ENCODE assay signal across 8 mouse cellular contexts in genomic region chr4:152092751-152093293, GRCm38 (mm10). TPM values are rescaled to one million over a fixed set of nuclear protein-coding genes. Genes with fewer than 3 reads are reported as not detected.
A peak's percentile ranks its signal among the peaks of the same experiment; 100 is the strongest.
DNase-seq lines count a peak whose midpoint lies in the region; ATAC-seq and TF ChIP-seq lines count a peak whose summit lies in the region.

No protein-coding gene starts in this region.

- peak overlapping the region; percentile 44 for H3K9ac ChIP-seq in heart, embryonic 13.5 days
- H3K9ac ChIP-seq in liver, embryonic 12.5 days, result peak overlapping the region; percentile 74

- no peaks in the 10 kb centered on the region; the same call in 1 of the 2 replicates for H3K27me3 ChIP-seq in heart, embryonic 13.5 days (replicated peaks)
- H3K27me3 ChIP-seq in liver, embryonic 12.5 days (replicated peaks), result no peaks in the 10 kb centered on the region

- no peak overlapping the region for H3K4me3 ChIP-seq in heart, embryonic 13.5 days
- peak overlapping the region; percentile 40 for H3K4me3 ChIP-seq in liver, embryonic 12.5 days

- no peak for TF ChIP-seq CTCF in brain, embryonic 14.5 days (IDR thresholded peaks at IDR 0.05; ENCODE audit: borderline replicate concordance, extremely low read depth, insufficient read depth, insufficient read length)

- H3K27ac ChIP-seq in heart, embryonic 13.5 days (replicated peaks), result peak overlapping the region; percentile 39; the same call in 1 of the 2 replicates
- peak overlapping the region; percentile 95 for H3K27ac ChIP-seq in liver, embryonic 12.5 days

- H3K4me2 ChIP-seq in heart, embryonic 13.5 days, result no peak overlapping the region
- H3K4me2 ChIP-seq in liver, embryonic 12.5 days, result peak overlapping the region; percentile 74

- no peak for DNase-seq in heart, adult 9 months (ENCODE audit: low spot score in 2 of 2)
- DNase-seq in 3T3-L1 (ENCODE audit: low read depth, low spot score), result peak; percentile 60
- DNase-seq in brain, embryonic 14.5 days (ENCODE audit: low read depth), result peak; percentile 22
- no peak for DNase-seq in yolk sac, embryonic 10.5 days (ENCODE audit: low spot score)
- no peak for DNase-seq in cerebellum, postnatal 14 days
- no peak for DNase-seq in left cerebral cortex, postnatal 14 days (ENCODE audit: low spot score in 2 of 2)

- intact Hi-C loops in left cerebral cortex, postnatal 14 days (cut with DNase I), result no loop called here

- peaks cover 60% of the 10 kb centered on the region for H3K4me1 ChIP-seq in heart, embryonic 13.5 days
- H3K4me1 ChIP-seq in liver, embryonic 12.5 days, result peaks cover 96% of the 10 kb centered on the region

- peaks cover 3% of the 10 kb centered on the region; the same call in 1 of the 2 replicates for H3K36me3 ChIP-seq in heart, embryonic 13.5 days
- H3K36me3 ChIP-seq in liver, embryonic 12.5 days, result peaks cover 8% of the 10 kb centered on the region

- TF ChIP-seq POLR2A in brain, embryonic 14.5 days (IDR thresholded peaks at IDR 0.05; ENCODE audit: borderline replicate concordance, extremely low read depth, insufficient read depth, insufficient read length, poor library complexity, severe bottlenecking), result no peak

- WGBS in heart, embryonic 13.5 days, result 50% methylated on average over 8 of the region's 8 CpGs
- 25% methylated on average over 8 of the region's 8 CpGs for WGBS in liver, embryonic 12.5 days (ENCODE audit: insufficient replicate concordance)

- H3K9me3 ChIP-seq in heart, embryonic 13.5 days, result no peaks in the 10 kb centered on the region
- H3K9me3 ChIP-seq in liver, embryonic 12.5 days (replicated peaks), result no peaks in the 10 kb centered on the region

- no peak for ATAC-seq in heart, embryonic 13.5 days (ENCODE audit: extremely low read depth, insufficient number of reproducible peaks, low FRiP score, low TSS enrichment)
- ATAC-seq in liver, embryonic 12.5 days, result peak; percentile 96

RNA-seq across cellular contexts. Expression of gene Plekhg5, which starts 20.5 kb away (rescaled TPM):
- polyA plus RNA-seq in heart, embryonic 13.5 days (2015; fragmentation: Nextera tagmentation; extraction: Ambion mirVana), result 11.6 and 12.7 TPM in 2 replicates
- polyA plus RNA-seq in brain, embryonic 14.5 days (2012; rRNA removed), result 14.0 and 18.6 TPM in 2 replicates
- polyA plus RNA-seq in liver, embryonic 12.5 days (2016; fragmentation: Nextera tagmentation; extraction: Ambion mirVana), result 7.7 and 8.4 TPM in 2 replicates
- total RNA-seq in left cerebral cortex, postnatal 14 days (2021), result 10 to 100 TPM; 74.0 to 84.0 TPM

RNA-seq across cellular contexts. Expression of gene Tnfrsf25, which starts 22.9 kb away (rescaled TPM):
- polyA plus RNA-seq in heart, embryonic 13.5 days (2015; fragmentation: Nextera tagmentation; extraction: Ambion mirVana), result 0.73 and 0.80 TPM in 2 replicates
- 3.8 and 4.4 TPM in 2 replicates for polyA plus RNA-seq in brain, embryonic 14.5 days (2012; rRNA removed)
- polyA plus RNA-seq in liver, embryonic 12.5 days (2016; fragmentation: Nextera tagmentation; extraction: Ambion mirVana), result 0.74 and 0.87 TPM in 2 replicates
- total RNA-seq in left cerebral cortex, postnatal 14 days (2021), result 10 to 100 TPM in 1 of 2 experiments, 1 to 10 TPM in 1; 6.2 to 16.5 TPM

RNA-seq across cellular contexts. Expression of gene Nol9, which starts 53.7 kb away (rescaled TPM):
- polyA plus RNA-seq in heart, embryonic 13.5 days (2015; fragmentation: Nextera tagmentation; extraction: Ambion mirVana), result 17.2 and 18.1 TPM in 2 replicates
- 23.4 and 28.8 TPM in 2 replicates for polyA plus RNA-seq in brain, embryonic 14.5 days (2012; rRNA removed)
- 42.3 and 44.0 TPM in 2 replicates for polyA plus RNA-seq in liver, embryonic 12.5 days (2016; fragmentation: Nextera tagmentation; extraction: Ambion mirVana)
- total RNA-seq in left cerebral cortex, postnatal 14 days (2021), result 10 to 100 TPM; 21.3 to 21.9 TPM

RNA-seq across cellular contexts. Expression of gene Tas1r1, which starts 54.5 kb away (rescaled TPM):
- 0.11 TPM in 1 of 2 replicates, not detected in the other for polyA plus RNA-seq in heart, embryonic 13.5 days (2015; fragmentation: Nextera tagmentation; extraction: Ambion mirVana)
- polyA plus RNA-seq in brain, embryonic 14.5 days (2012; rRNA removed), result 0.37 and 0.58 TPM in 2 replicates
- polyA plus RNA-seq in liver, embryonic 12.5 days (2016; fragmentation: Nextera tagmentation; extraction: Ambion mirVana), result 0.12 and 0.19 TPM in 2 replicates
- total RNA-seq in left cerebral cortex, postnatal 14 days (2021), result under 1 TPM; 0.49 to 0.55 TPM

RNA-seq across cellular contexts. Expression of gene Espn, which starts 59.3 kb away (rescaled TPM):
- 0.87 and 1.1 TPM in 2 replicates for polyA plus RNA-seq in heart, embryonic 13.5 days (2015; fragmentation: Nextera tagmentation; extraction: Ambion mirVana)
- 0.38 and 0.48 TPM in 2 replicates for polyA plus RNA-seq in brain, embryonic 14.5 days (2012; rRNA removed)
- 2.6 and 2.9 TPM in 2 replicates for polyA plus RNA-seq in liver, embryonic 12.5 days (2016; fragmentation: Nextera tagmentation; extraction: Ambion mirVana)
- total RNA-seq in left cerebral cortex, postnatal 14 days (2021), result under 1 TPM; 0.24 to 0.44 TPM

Comparison
In these comparisons a context has a peak if more than half of its experiments do, and no peak if none do; other contexts are left out.
1. DNase-seq: peak in 3T3-L1 (single experiment) and brain, embryonic 14.5 days (single experiment); none in heart, adult 9 months (0 of 2), yolk sac, embryonic 10.5 days (single experiment), cerebellum, postnatal 14 days (0 of 2) and left cerebral cortex, postnatal 14 days (0 of 2).